Mouse (Mus musculus) testis, adult 2 months (tissue): ENCODE data around the gene Synj2.

Experiments
- CTCF ChIP-seq: fragments of 200-500 bp; IDR thresholded peaks from 2 replicates; pipeline ENCODE4 v1.5.1; 2012; ENCODE audit warnings: low read depth, mild to moderate bottlenecking, inconsistent platforms, low read length, moderate library complexity; ENCODE audit not compliant: control insufficient read depth, insufficient read depth, insufficient replicate concordance
- POLR2A ChIP-seq: fragments of 200-500 bp; IDR thresholded peaks from 2 replicates; pipeline ENCODE4 v1.6.1; 2012; ENCODE audit warnings: low read depth, mild to moderate bottlenecking, inconsistent platforms, low read length, moderate library complexity; ENCODE audit not compliant: control insufficient read depth

- TF ChIP-seq CTCF (peak; percentile 37; the same call in 1 of the 2 replicates), POLR2A (no peak)
Measured at GRCm38 (mm10) chr17:5923281-5923680, 17.8 kb upstream of the Synj2 start.
